Mouse (Mus musculus) bone marrow macrophage, adult 2 months (primary cell): ENCODE measurements around the gene Chrm2.

Experiments used
- CTCF ChIP-seq: IDR thresholded peaks from 2 replicates; pipeline ENCODE4 v1.5.1; 2012; ENCODE audit warnings: low read depth, mild to moderate bottlenecking, low read length, moderate library complexity
- POLR2A ChIP-seq: IDR thresholded peaks from 2 replicates; pipeline ENCODE4 v1.6.1; 2012; ENCODE audit warnings: mild to moderate bottlenecking, low read depth, low read length, borderline replicate concordance

DNA sequence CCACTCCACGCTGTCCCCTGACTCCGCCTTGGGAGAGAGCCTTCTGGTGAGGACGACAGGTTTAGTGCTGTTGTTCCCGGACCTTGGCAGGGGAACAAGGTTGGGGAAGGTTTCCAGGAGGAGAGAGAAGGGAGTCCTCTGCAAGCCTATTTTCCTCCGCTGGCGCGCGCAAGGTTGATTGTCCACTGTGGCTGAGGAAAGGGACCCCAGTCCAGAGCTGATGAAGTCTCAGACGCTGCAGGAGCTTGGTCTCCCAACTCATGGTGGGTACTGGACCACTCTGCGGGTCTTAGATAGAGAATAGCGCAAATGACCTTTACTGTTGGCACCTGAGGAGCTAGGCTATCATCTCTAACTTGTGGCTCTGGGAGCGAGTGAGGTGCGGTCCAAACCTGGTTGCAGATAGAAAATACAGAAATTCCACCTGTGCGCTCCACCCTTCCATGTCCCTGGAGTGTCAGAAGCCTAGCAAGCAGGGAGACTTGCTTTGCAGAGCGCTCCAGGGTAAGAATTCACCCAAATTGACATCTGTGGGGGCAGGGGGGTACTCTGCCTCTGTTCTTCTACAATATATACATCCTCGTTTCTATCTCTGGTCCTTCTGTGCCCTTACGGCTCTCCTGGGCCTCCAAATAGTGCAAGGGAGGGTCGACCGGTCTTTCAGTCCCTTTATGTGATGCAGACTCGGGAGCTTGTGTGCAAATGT is 1.5 kb downstream of the Chrm2 start:
- no peak for TF ChIP-seq CTCF
- no peak for TF ChIP-seq POLR2A
